Mouse (Mus musculus): Measurements from ENCODE around the gene Gm44596. TPM values are rescaled to one million over a fixed set of nuclear protein-coding genes. Genes with fewer than 3 reads are reported as not detected.

The Gm44596 gene
- total and polyA plus RNA-seq, 2 experiments from 2014 or later: not detected

- no peak for TF ChIP-seq CTCF (IDR thresholded peaks at IDR 0.05; ENCODE audit: low read depth)
- TF ChIP-seq EP300 (IDR thresholded peaks at IDR 0.05; ENCODE audit: low read depth): no peak
- peak within 1 kb of the TSS; percentile 63 for H3K27ac ChIP-seq (ENCODE audit: low read depth)
- H3K4me3 ChIP-seq (ENCODE audit: low read depth, low read length): peak within 1 kb of the TSS; percentile 80
- peaks cover 9% of the 10 kb centered on the region for H3K4me1 ChIP-seq (ENCODE audit: control insufficient read depth, insufficient read depth)
- H3K4me2 ChIP-seq (ENCODE audit: low read depth, low read length): peak within 1 kb of the TSS; percentile 92
- H3K27me3 ChIP-seq (ENCODE audit: control insufficient read depth, insufficient read depth, low read length): no peaks in the 10 kb centered on the region
- DNase-seq (ENCODE audit: low spot score) (peak; percentile 93), ATAC-seq (ENCODE audit: insufficient read depth, low read depth) (peak; percentile 99)
- peaks cover 20% of the 10 kb centered on the region for H3K36me3 ChIP-seq (replicated peaks; ENCODE audit: control insufficient read depth, insufficient read depth, low read length)
- peak within 1 kb of the TSS; percentile 58 for H3K9ac ChIP-seq (replicated peaks; ENCODE audit: low read depth, low read length)
- no peaks in the 10 kb centered on the region for H3K9me3 ChIP-seq (replicated peaks; ENCODE audit: control insufficient read depth, low read length)
- WGBS: under 1% methylated on average over 42 of the region's 42 CpGs
Observed at GRCm38 (mm10) chr6:128355726-128356416, 19.4 kb upstream of the Gm44596 start, which contains the start of gene Tulp3. Tulp3 (minus strand) TSS chr6:128355851.

GRCm38 (mm10) chr6:128358999-128359398, 16.3 kb upstream of the Gm44596 start:
- H3K4me2 ChIP-seq (ENCODE audit: low read depth, low read length): no peak overlapping the region
- TF ChIP-seq EP300 (IDR thresholded peaks at IDR 0.05; ENCODE audit: low read depth) (no peak), CTCF (IDR thresholded peaks at IDR 0.05; ENCODE audit: low read depth) (peak; percentile 63)
- H3K36me3 ChIP-seq (replicated peaks; ENCODE audit: control insufficient read depth, insufficient read depth, low read length): peaks cover 18% of the 10 kb centered on the region
- H3K4me3 ChIP-seq (ENCODE audit: low read depth, low read length): no peak overlapping the region
- WGBS: 33% methylated on average over 2 of the region's 2 CpGs
- H3K9me3 ChIP-seq (replicated peaks; ENCODE audit: control insufficient read depth, low read length): no peaks in the 10 kb centered on the region
- no peak overlapping the region for H3K9ac ChIP-seq (replicated peaks; ENCODE audit: low read depth, low read length)
- no peaks in the 10 kb centered on the region for H3K27me3 ChIP-seq (ENCODE audit: control insufficient read depth, insufficient read depth, low read length)
- peaks cover 25% of the 10 kb centered on the region for H3K4me1 ChIP-seq (ENCODE audit: control insufficient read depth, insufficient read depth)
- no peak for ATAC-seq (ENCODE audit: insufficient read depth, low read depth)
- H3K27ac ChIP-seq (ENCODE audit: low read depth): no peak overlapping the region
- no peak for DNase-seq (ENCODE audit: low spot score)

GRCm38 (mm10) chr6:128361901-128362300, 13.4 kb upstream of the Gm44596 start:
- no peak for ATAC-seq (ENCODE audit: insufficient read depth, low read depth)
- peaks cover 25% of the 10 kb centered on the region for H3K36me3 ChIP-seq (replicated peaks; ENCODE audit: control insufficient read depth, insufficient read depth, low read length)
- no peak for DNase-seq (ENCODE audit: low spot score)
- peak overlapping the region; percentile 91 for H3K27ac ChIP-seq (ENCODE audit: low read depth)
- no peaks in the 10 kb centered on the region for H3K27me3 ChIP-seq (ENCODE audit: control insufficient read depth, insufficient read depth, low read length)
- WGBS: 18% methylated on average over 9 of the region's 9 CpGs
- H3K9me3 ChIP-seq (replicated peaks; ENCODE audit: control insufficient read depth, low read length): no peaks in the 10 kb centered on the region
- peaks cover 15% of the 10 kb centered on the region; the same call in 1 of the 2 replicates for H3K4me1 ChIP-seq (ENCODE audit: control insufficient read depth, insufficient read depth)
- peak overlapping the region; percentile 96 for H3K4me3 ChIP-seq (ENCODE audit: low read depth, low read length)
- TF ChIP-seq CTCF (IDR thresholded peaks at IDR 0.05; ENCODE audit: low read depth) (no peak), EP300 (IDR thresholded peaks at IDR 0.05; ENCODE audit: low read depth) (no peak)
- peak overlapping the region; percentile 99 for H3K4me2 ChIP-seq (ENCODE audit: low read depth, low read length)
- H3K9ac ChIP-seq (replicated peaks; ENCODE audit: low read depth, low read length): peak overlapping the region; percentile 95

DNA sequence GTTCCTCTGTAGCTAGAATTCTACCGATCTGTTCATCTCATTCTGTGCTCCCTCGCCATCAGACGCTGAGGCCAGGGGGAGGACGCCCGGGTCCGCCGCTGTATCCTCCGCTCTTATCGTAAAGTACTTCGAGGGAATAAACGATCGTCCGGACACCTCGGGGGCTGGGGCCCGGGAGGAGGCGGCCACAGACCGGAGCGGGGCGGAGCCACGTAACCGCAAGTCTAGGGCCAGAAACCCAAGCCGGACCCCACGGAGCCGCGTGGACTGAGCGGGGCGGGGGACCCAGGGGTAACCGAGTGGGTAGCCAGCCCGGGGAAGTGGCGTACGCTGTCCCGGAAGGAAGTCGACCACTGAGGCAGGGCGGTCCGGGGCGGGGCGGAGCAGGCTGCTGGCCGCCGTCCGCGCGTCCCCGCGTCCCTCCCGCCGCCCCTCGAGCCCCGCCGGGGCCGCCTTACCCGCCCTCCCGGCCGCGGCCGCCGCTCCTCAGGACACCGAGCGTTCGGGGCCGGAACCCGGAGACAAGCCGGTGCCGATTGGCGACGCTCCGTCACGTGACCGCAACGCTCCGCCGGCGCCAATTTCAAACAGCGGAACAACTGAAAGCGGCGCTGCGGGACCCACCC, 12.8 kb upstream of the Gm44596 start, which contains the start of the genes Rhno1 and Foxm1:
Gene Rhno1, minus strand, starts transcription at position 531 of the 626 bp plus-strand sequence.
Gene Foxm1, plus strand, starts transcription at position 587 of the 626 bp plus-strand sequence.
- H3K27ac ChIP-seq (ENCODE audit: low read depth): peak within 1 kb of the TSS; percentile 91
- no peaks in the 10 kb centered on the region for H3K9me3 ChIP-seq (replicated peaks; ENCODE audit: control insufficient read depth, low read length)
- WGBS: under 1% methylated on average over 54 of the region's 76 CpGs
- peak within 1 kb of the TSS; percentile 95 for H3K9ac ChIP-seq (replicated peaks; ENCODE audit: low read depth, low read length)
- peaks cover 26% of the 10 kb centered on the region for H3K36me3 ChIP-seq (replicated peaks; ENCODE audit: control insufficient read depth, insufficient read depth, low read length)
- H3K27me3 ChIP-seq (ENCODE audit: control insufficient read depth, insufficient read depth, low read length): no peaks in the 10 kb centered on the region
- peaks cover 15% of the 10 kb centered on the region; the same call in 1 of the 2 replicates for H3K4me1 ChIP-seq (ENCODE audit: control insufficient read depth, insufficient read depth)
- ATAC-seq (ENCODE audit: insufficient read depth, low read depth) (peak; percentile 86), DNase-seq (ENCODE audit: low spot score) (peak; percentile 69)
- peak within 1 kb of the TSS; percentile 99 for H3K4me2 ChIP-seq (ENCODE audit: low read depth, low read length)
- TF ChIP-seq EP300 (IDR thresholded peaks at IDR 0.05; ENCODE audit: low read depth): no peak
- TF ChIP-seq CTCF (IDR thresholded peaks at IDR 0.05; ENCODE audit: low read depth): no peak
- peak within 1 kb of the TSS; percentile 96 for H3K4me3 ChIP-seq (ENCODE audit: low read depth, low read length)

DNA sequence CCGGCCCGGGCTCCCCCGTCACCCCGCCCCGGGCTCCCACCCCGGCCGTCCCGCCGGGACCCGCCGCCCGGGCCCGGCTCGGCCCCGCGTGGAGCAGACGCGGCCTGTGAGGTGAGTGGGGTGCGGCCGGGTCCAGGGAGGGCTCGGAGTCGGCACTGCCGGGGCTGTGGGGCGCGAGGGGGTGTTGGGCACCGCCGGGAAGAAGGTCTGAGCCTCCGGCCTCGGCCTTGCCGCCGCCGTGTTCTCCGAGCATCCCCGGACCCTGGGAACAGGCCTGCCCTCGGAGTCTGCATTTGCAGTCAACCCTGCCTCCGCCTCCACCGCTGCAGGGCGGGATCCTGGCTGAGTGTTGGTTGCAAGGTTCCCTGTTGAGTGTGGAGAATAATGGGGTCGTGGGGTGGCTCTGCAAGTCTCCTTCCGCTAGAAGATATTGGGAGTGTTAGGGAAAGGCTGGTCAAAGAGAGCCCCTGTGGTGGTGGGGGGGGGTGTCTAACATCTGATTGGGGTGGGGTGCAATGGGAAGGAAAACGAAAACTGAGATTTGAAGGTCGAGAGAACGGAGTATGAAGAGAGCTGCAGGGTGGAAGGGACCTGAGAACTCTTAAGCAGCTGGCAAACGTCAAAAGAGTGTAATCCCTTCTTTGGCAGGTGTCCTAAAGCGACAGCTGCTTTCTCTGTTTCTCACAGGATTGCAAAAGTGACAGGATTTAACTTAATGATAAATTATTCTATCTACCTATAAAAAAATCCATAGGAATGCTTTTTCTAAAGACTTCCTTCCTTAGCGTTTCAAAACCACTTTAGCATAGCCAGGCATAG, 12.1 kb upstream of the Gm44596 start:
- Histone ChIP-seq H3K36me3 (replicated peaks; ENCODE audit: control insufficient read depth, insufficient read depth, low read length) (peaks cover 26% of the 10 kb centered on the region), H3K4me2 (ENCODE audit: low read depth, low read length) (peak overlapping the region; percentile 99), H3K4me3 (ENCODE audit: low read depth, low read length) (peak overlapping the region; percentile 96), H3K27ac (ENCODE audit: low read depth) (peak overlapping the region; percentile 91), H3K4me1 (ENCODE audit: control insufficient read depth, insufficient read depth) (peaks cover 15% of the 10 kb centered on the region; the same call in 1 of the 2 replicates), H3K9me3 (replicated peaks; ENCODE audit: control insufficient read depth, low read length) (no peaks in the 10 kb centered on the region), H3K27me3 (ENCODE audit: control insufficient read depth, insufficient read depth, low read length) (no peaks in the 10 kb centered on the region), H3K9ac (replicated peaks; ENCODE audit: low read depth, low read length) (peak overlapping the region; percentile 95)
- WGBS: 1% methylated on average over 46 of the region's 46 CpGs
- ATAC-seq (ENCODE audit: insufficient read depth, low read depth) (no peak), DNase-seq (ENCODE audit: low spot score) (no peak)
- no peak for TF ChIP-seq CTCF (IDR thresholded peaks at IDR 0.05; ENCODE audit: low read depth)
- no peak for TF ChIP-seq EP300 (IDR thresholded peaks at IDR 0.05; ENCODE audit: low read depth)

Data from heart, postnatal 0 days (tissue).